Mouse (Mus musculus) lung, postnatal 0 days (tissue): ENCODE data around the gene Slc29a1.

Experiments used
- CTCF ChIP-seq: IDR thresholded peaks from 2 replicates; pipeline ENCODE4 v1.5.1; 2016; ENCODE audit warnings: antibody characterized with exemption, mild to moderate bottlenecking
- EP300 ChIP-seq: IDR thresholded peaks from 2 replicates; pipeline ENCODE4 v1.6.1; 2016; ENCODE audit warnings: antibody characterized with exemption, mild to moderate bottlenecking, control low read depth

DNA sequence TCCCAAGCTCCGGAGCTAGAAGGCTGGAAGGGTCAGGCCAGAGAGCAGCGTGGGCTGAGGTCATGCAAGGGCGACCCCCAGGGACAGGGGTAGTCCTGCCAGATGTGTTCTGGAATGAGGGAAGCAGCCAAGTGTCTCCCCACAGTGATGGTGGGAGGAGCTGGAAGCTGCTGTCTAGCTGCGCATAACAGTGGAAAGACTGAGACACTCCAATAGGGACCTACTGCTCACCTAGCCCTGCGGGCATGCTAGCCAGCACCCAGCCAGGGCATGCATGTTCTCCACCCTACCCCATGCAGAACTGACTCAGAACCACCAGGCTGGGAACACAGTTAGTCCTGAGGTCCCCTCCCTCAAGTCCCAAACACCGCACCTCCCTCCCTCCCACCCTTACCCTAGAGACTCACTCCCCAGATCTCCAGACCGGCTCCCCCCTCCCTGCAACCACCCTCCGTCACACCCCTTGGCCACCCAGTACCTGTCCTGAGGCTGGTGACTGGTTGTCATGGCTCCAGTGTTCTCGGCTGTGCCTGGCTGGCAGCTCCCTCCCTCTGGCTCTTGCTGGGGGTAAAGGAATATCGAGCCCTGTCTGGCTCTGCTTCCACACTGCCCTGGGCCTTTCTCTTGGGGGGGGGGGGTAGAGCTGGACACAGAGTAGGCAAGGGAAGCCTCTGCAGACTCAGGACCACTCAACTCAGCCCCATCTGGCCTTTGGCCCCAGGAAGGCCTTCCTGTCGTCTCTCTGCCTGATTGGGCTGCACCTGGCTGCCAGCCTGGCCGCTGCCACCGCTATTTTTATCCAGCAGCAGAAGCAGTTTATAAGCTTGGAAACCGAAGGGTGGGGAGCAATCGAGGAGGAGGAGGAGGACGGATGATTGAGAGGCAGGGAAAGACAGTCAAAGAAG, 7.5 kb downstream of the Slc29a1 start:
- TF ChIP-seq EP300 (no peak), CTCF (no peak)
